Mouse (Mus musculus) spleen, adult 12 weeks (tissue): ENCODE measurements around the gene Abi1.
"Not testable (repeated sequence)": the region's sequence is repeated elsewhere in the genome, so short reads cannot be mapped to it uniquely, and the experiment has no call there.

Experiments used
- DNase-seq: peaks from one replicate; pipeline ENCODE4 v3.0.0; 2022; ENCODE audit warnings: low spot score

Abi1 gene

DNA sequence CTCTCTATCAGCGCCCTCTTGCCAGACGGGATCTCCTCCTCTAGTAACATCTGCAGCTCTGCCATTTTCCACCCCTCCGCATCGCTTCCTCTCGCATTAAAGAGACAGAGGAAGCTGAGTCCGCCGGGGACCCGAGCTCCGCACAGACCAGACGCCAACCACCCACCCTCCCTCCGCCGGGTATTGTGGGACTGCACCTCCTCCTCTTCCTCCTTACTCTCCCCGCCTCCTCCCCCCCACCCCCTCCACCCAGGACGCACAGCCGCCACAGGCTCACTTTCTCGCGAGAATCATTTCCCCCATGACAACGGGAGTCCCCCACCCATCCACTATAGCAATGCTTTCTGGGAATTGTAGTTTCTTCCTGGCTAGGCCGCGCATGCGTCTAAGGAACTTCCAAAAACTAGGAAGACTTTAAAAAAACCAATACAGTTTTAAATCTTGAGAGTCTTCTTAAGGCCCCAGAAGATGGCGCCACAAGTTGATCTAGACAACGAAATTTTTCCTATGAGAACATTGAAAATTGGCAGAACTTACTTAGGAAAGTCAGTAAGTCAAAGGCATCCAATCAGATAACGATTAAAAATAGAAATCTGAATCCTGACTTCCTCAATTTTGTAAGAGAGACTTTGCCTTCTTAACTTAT lies at the start of gene Abi1:
TSS of gene Abi1 (minus strand) at position 241 of the 646 bp plus-strand sequence.
- peak; percentile 81 for DNase-seq

DNA sequence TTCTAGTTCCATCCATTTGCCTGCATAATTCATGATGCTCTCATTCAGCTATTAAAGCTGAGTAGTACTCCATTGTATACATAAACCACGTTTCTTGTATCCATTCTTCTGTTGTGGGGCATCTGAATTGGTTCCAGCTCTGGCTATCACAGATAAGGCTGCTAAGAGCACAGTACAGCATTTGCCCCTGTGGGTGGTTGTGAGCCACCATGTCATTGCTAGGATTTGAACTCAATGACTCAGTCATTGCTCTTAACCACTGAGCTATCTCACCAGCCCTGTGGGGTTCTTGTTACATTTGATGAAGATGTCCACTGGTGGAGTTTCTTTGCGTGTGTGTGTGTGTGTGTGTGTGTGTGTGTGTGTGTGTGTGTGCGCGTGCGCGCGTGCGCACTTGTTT lies 44.5 kb upstream of the Abi1 start:
- DNase-seq = no peak

DNA sequence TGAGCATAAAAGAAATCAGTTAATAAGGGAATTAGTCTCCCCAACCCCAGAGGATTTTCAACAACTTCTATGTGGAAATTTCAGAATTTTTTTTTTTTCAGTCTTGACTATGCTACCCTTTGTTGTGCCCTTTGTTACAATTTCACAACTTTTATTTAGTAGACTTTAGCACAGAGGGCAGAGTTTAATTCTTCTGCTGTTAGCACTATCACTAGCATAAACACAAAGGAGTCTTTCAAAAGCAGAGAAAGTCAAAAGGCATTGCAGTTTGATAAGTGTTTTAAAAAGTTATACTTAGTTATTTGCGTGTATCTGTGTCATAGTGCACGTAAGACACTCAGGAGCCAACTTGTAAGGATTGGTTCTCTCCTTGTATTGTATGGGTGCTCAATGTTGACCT lies 38.5 kb upstream of the Abi1 start:
- no peak for DNase-seq

DNA sequence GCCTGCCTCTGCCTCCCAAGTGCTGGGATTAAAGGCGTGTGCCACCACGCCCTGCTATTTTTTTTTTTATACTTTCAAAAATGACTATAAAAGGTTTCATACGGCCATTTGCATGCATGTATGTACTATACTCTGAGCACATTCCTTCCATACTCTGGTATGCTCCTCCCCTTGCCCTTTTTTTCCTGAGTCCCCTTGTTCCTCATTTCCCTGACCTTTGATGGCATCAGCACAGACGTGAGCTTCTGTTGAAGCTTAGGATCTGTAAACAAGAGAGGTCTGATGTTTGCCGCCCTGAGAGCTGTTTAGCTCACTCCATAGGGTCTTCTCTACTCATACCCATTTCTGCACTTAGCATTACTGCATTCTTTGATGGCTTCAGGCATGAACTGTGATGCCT lies 37.7 kb upstream of the Abi1 start:
- no peak for DNase-seq

- no peak for DNase-seq
These were observed 36.7 kb upstream of the Abi1 start for GRCm38 (mm10) chr2:23076783-23077182.

- no peak for DNase-seq
These were observed 35.8 kb upstream of the Abi1 start for GRCm38 (mm10) chr2:23075846-23076245.

- no peak for DNase-seq
These were observed 31.4 kb upstream of the Abi1 start for GRCm38 (mm10) chr2:23071406-23071805.

DNA sequence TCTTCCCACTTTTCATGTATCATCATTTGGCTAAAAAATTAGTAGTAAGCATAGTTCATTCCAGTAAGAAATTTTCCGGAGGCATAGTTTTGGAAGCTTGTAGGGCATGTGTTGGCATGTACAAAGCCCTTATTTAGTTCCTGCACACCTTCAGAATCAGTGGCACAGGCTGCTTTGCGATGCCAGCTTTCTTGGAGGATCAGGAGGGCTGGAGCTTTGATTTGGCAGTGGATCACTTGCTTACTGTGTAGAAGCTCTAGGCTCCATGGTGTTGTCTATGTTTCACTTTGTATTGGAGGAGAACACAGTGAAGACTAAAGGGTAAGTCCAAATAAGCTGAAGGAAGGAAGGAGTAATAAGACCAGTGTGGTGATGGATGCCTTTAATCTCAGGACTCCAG lies 30.4 kb upstream of the Abi1 start:
- DNase-seq = no peak

GRCm38 (mm10) chr2:23068894-23069744 lies 29.1 kb upstream of the Abi1 start:
- DNase-seq = peak; percentile 93

DNA sequence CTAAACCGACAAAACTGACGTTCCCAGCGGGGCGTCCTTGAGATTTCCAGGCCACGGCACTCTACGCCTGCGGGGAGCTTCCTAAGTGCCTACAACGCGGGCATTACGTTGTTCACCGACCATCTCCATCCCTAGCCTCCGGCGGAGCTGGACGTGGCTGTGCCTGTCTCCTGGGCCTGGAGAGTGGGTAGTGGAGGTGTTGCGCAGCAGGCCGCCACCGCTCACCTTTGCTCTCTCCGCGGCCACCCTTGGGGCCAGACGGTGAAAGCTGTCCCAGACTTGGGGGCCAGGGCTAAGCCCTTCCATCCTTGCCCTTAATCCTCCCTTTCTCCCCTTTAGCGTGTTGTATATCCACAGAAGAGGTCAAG lies 28.3 kb upstream of the Abi1 start:
- no peak for DNase-seq

DNA sequence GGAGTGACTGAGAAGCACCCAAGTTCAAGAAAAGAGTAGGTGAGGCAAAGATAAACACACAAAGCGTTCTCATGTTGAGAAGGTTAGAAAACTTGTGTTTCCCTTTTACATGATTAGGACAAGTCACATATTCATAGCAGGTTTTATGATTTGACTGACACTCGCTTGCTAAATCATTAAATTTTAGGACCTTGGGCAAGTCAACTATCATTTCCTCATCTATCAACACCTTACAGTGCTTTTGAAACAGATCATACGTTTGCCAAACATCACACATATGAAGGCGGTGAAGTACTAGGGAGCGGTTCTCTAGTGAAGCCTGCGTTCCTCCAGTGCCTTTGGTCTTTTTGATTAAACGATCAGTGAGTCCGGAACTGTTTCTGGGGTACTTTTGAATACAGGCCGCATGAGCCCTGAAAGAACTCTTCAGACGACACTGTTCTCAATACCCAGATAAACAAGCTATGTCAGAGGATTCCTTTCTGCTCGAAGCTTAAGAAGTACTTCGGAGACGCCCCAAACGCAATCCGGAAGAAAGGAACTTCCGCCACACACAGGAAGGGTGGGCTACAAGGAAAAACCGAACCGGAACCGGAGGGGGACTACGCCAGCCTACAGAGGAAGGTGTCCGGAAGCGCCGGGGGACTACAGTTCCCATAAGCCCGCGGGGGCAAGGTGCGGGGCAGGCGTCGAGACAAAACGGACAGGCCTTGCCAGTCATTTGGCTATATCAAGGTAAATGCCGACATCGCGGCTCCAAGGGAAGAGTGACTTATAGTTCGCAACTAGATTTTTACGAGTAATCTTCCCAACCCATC lies 27.7 kb upstream of the Abi1 start, which contains the start of gene Acbd5:
TSS of gene Acbd5 (plus strand) at position 616 of the 818 bp plus-strand sequence.
- DNase-seq = peak; percentile 90

- DNase-seq = no peak
These were observed 12.5 kb upstream of the Abi1 start for GRCm38 (mm10) chr2:23052523-23052922.

- DNase-seq = no peak
These were observed 11.8 kb upstream of the Abi1 start for GRCm38 (mm10) chr2:23051890-23052289.

- DNase-seq = no peak
These were observed 8.0 kb upstream of the Abi1 start for GRCm38 (mm10) chr2:23048006-23048405.

DNA sequence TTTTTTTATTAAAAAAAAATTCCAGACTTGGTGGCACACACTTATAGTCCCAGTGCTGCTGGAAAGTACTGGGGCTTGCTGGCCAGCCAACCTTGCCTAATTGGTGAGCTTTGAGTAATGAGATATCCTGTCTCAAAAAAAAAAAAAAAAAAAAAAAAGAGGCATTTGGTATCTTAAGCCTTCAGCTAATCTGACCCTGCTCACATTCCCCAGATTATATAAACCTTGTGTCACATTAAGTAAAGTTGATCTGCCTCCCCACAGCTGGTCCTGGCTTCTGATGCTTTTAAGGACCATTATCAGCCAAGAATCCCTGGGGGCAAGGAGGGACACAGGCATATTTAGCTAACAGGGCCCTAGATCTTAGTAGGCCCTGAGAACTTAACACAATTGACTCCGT lies 5.7 kb upstream of the Abi1 start:
- DNase-seq = no peak

- no peak for DNase-seq
These were observed 2.1 kb upstream of the Abi1 start for GRCm38 (mm10) chr2:23042189-23042588.

DNA sequence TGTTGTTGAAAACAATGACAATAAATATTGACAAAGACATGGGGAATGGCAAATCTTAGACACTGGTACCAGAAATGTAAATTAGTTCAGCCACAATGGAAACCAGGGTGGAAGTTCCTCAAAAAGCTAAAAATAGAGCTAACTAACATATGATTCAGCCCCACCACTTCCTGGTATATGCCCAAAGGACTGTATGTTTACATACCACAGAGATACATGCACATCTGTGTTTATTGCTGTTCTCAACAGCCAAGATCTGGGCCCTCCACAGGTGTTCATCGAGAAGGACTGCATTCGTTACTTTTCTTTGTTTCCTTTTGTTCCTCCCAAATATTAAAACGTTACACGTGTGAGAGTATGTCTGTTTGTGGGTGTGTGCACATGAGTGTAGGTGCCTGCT lies 1.4 kb upstream of the Abi1 start:
- DNase-seq = no peak

- not testable (repeated sequence) for DNase-seq
These were observed 649 bp upstream of the Abi1 start for GRCm38 (mm10) chr2:23040690-23041089.

- peak; percentile 50 for DNase-seq
These were observed 700 bp downstream of the Abi1 start for GRCm38 (mm10) chr2:23039082-23040000.

DNA sequence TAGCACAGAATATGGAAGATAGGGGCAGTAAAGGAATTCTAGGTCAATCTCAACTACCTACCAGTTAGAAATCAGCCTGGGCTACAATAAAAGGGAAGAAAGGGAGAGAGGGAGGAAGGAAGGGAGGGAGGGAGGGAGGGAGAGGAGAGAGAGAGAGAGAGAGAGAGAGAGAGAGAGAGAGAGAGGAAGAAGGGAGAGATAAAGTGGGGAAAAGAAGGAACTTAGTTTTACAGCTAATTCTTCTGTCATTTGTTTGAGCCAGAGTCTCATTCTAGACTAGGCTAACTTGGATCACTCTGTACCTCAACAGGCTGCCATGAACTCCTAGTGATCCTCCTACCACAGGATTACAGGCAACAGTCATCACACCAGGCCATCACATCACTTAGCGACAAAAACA lies 4.6 kb downstream of the Abi1 start:
- DNase-seq = no peak

GRCm38 (mm10) chr2:23034692-23035435 lies 5.2 kb downstream of the Abi1 start:
- DNase-seq = no peak
